Mouse (Mus musculus): ENCODE results near the gene Gm9887.
"Not testable (repeated sequence)": the region's sequence is repeated elsewhere in the genome, so short reads cannot be mapped to it uniquely, and the experiment has no call there.

The Gm9887 gene

GRCm38 (mm10) chr12:69386281-69386732 is 14.0 kb upstream of the Gm9887 start:
- DNase-seq (ENCODE audit: low spot score): not testable (repeated sequence)

GRCm38 (mm10) chr12:69385542-69386280 is 13.5 kb upstream of the Gm9887 start:
- peak; percentile 61 for DNase-seq (ENCODE audit: low spot score)

GRCm38 (mm10) chr12:69384606-69385005 is 12.3 kb upstream of the Gm9887 start:
- no peak for DNase-seq (ENCODE audit: low spot score)

GRCm38 (mm10) chr12:69382880-69383279 is 10.6 kb upstream of the Gm9887 start:
- DNase-seq (ENCODE audit: low spot score): no peak

- DNase-seq (ENCODE audit: low spot score): no peak
These were observed 6.5 kb upstream of the Gm9887 start for GRCm38 (mm10) chr12:69378558-69379454.

- DNase-seq (ENCODE audit: low spot score): not testable (repeated sequence)
These were observed 5.4 kb upstream of the Gm9887 start for GRCm38 (mm10) chr12:69377636-69378035.

- DNase-seq (ENCODE audit: low spot score): no peak
These were observed 4.9 kb upstream of the Gm9887 start for GRCm38 (mm10) chr12:69377188-69377587.

- no peak for DNase-seq (ENCODE audit: low spot score)
These were observed 3.9 kb upstream of the Gm9887 start for GRCm38 (mm10) chr12:69376132-69376531.

- no peak for DNase-seq (ENCODE audit: low spot score)
These were observed 1.9 kb upstream of the Gm9887 start for GRCm38 (mm10) chr12:69373850-69374766.

GRCm38 (mm10) chr12:69372731-69373331 is 573 bp upstream of the Gm9887 start:
- no peak for DNase-seq (ENCODE audit: low spot score)

GRCm38 (mm10) chr12:69371421-69371853 is 821 bp downstream of the Gm9887 start:
- DNase-seq (ENCODE audit: low spot score): peak; percentile 84

GRCm38 (mm10) chr12:69370936-69371335 is 1.3 kb downstream of the Gm9887 start:
- DNase-seq (ENCODE audit: low spot score): no peak

GRCm38 (mm10) chr12:69367557-69367956 is 4.7 kb downstream of the Gm9887 start:
- no peak for DNase-seq (ENCODE audit: low spot score)

GRCm38 (mm10) chr12:69366424-69366823 is 5.8 kb downstream of the Gm9887 start:
- no peak for DNase-seq (ENCODE audit: low spot score)

GRCm38 (mm10) chr12:69365757-69366156 is 6.5 kb downstream of the Gm9887 start:
- no peak for DNase-seq (ENCODE audit: low spot score)

- peak; percentile 70 for DNase-seq (ENCODE audit: low spot score)
These were observed 8.1 kb downstream of the Gm9887 start for GRCm38 (mm10) chr12:69363899-69364762.

GRCm38 (mm10) chr12:69363110-69363509 is 9.1 kb downstream of the Gm9887 start:
- not testable (repeated sequence) for DNase-seq (ENCODE audit: low spot score)

GRCm38 (mm10) chr12:69362388-69362787 is 9.9 kb downstream of the Gm9887 start:
- DNase-seq (ENCODE audit: low spot score): no peak

GRCm38 (mm10) chr12:69361919-69362318 is 10.3 kb downstream of the Gm9887 start:
- no peak for DNase-seq (ENCODE audit: low spot score)
